Mouse (Mus musculus) hindbrain, embryonic 15.5 days (tissue): ENCODE data around the gene Pcsk1. TPM values are rescaled to one million over a fixed set of nuclear protein-coding genes. Genes with fewer than 3 reads are reported as not detected.

Experiments used
- ATAC-seq: fragments of 200-750 bp; cut with Nextera tagmentation; 2 replicates; pipeline ENCODE4 v1.8.0; 2017; ENCODE audit warnings: low read depth, moderate number of reproducible peaks, moderate TSS enrichment; ENCODE audit not compliant: low FRiP score
- H3K27ac ChIP-seq: fragments of 300-500 bp; sonication (generic); replicated peaks from 2 replicates; pipeline ENCODE4 v1.5.1; 2015; ENCODE audit warnings: mild to moderate bottlenecking, inconsistent platforms
- H3K27me3 ChIP-seq: fragments of 300-500 bp; sonication (generic); 2 replicates; pipeline ENCODE4 v1.6.1; 2015; ENCODE audit warnings: control low read depth, inconsistent platforms
- H3K36me3 ChIP-seq: fragments of 300-500 bp; sonication (generic); 2 replicates; pipeline ENCODE4 v1.6.1; 2015; ENCODE audit warnings: control low read depth, inconsistent platforms
- H3K4me1 ChIP-seq: fragments of 300-500 bp; sonication (generic); replicated peaks from 2 replicates; pipeline ENCODE4 v1.6.1; 2015; ENCODE audit warnings: control low read depth, inconsistent platforms
- H3K4me2 ChIP-seq: fragments of 300-500 bp; sonication (generic); 2 replicates; pipeline ENCODE4 v1.6.1; 2015; ENCODE audit warnings: moderate library complexity, mild to moderate bottlenecking, inconsistent platforms
- H3K4me3 ChIP-seq: fragments of 300-500 bp; sonication (generic); 2 replicates; pipeline ENCODE4 v1.5.1; 2015; ENCODE audit warnings: mild to moderate bottlenecking, inconsistent platforms
- H3K9ac ChIP-seq: fragments of 300-500 bp; sonication (generic); 2 replicates; pipeline ENCODE4 v1.6.1; 2015; ENCODE audit warnings: inconsistent platforms
- H3K9me3 ChIP-seq: fragments of 300-500 bp; sonication (generic); 2 replicates; pipeline ENCODE4 v1.6.1; 2016; ENCODE audit warnings: control low read depth, inconsistent platforms
- WGBS: fragments of 180-500 bp; shearing (Covaris S2); methylation state at CpG from one replicate; pipeline ENCODE4 v1.1.7; 2015; 5-methylcytosine and 5-hydroxymethylcytosine counted together
- polyA plus RNA-seq: library from polyadenylated mRNA; unstranded; fragments of >200 nt; fragmentation: Nextera tagmentation; extraction: Ambion mirVana; gene quantifications from 2 replicates; pipeline ENCODE4 v1.2.1, GENCODE M21; 2015

Pcsk1 gene
- 3.8 and 4.0 TPM in 2 replicates for polyA plus RNA-seq

- peak; percentile 86 for ATAC-seq
- 1% methylated on average over 28 of the region's 28 CpGs for WGBS
- Histone ChIP-seq H3K36me3 (no peaks in the 10 kb centered on the region), H3K9me3 (no peaks in the 10 kb centered on the region), H3K4me2 (peak within 1 kb of the TSS; percentile 69), H3K4me1 (peaks cover 16% of the 10 kb centered on the region), H3K9ac (peak within 1 kb of the TSS; percentile 22), H3K27ac (peak within 1 kb of the TSS; percentile 57), H3K27me3 (no peaks in the 10 kb centered on the region), H3K4me3 (peak within 1 kb of the TSS; percentile 55)
These were observed at the start of gene Pcsk1 for GRCm38 (mm10) chr13:75089721-75090410. Gene Pcsk1, plus strand, starts transcription at chr13:75089826.

GRCm38 (mm10) chr13:75058818-75059217 is 30.8 kb upstream of the Pcsk1 start:
- H3K4me3 ChIP-seq: no peak overlapping the region

GRCm38 (mm10) chr13:75063947-75064346 is 25.7 kb upstream of the Pcsk1 start:
- Histone ChIP-seq H3K9me3 (no peaks in the 10 kb centered on the region), H3K4me3 (no peak overlapping the region), H3K36me3 (no peaks in the 10 kb centered on the region), H3K27ac (no peak overlapping the region), H3K27me3 (no peaks in the 10 kb centered on the region), H3K9ac (no peak overlapping the region), H3K4me1 (no peaks in the 10 kb centered on the region), H3K4me2 (no peak overlapping the region)
- ATAC-seq: no peak
- 83% methylated on average over 3 of the region's 3 CpGs for WGBS

More at GRCm38 (mm10) chr13:75058818-75059217, 30.8 kb upstream of the Pcsk1 start:
- ATAC-seq: no peak
- Histone ChIP-seq H3K9ac (no peak overlapping the region), H3K27ac (no peak overlapping the region), H3K4me2 (no peak overlapping the region), H3K36me3 (no peaks in the 10 kb centered on the region), H3K4me1 (no peaks in the 10 kb centered on the region), H3K9me3 (no peaks in the 10 kb centered on the region), H3K27me3 (no peaks in the 10 kb centered on the region)

GRCm38 (mm10) chr13:75088597-75088996 is 1.0 kb upstream of the Pcsk1 start:
- WGBS: 20% methylated on average over 6 of the region's 6 CpGs
- H3K4me2 ChIP-seq: peak overlapping the region; percentile 69; the same call in 1 of the 2 replicates
- no peak overlapping the region for H3K27ac ChIP-seq
- no peaks in the 10 kb centered on the region for H3K27me3 ChIP-seq
- no peaks in the 10 kb centered on the region for H3K9me3 ChIP-seq
- no peak for ATAC-seq
- no peak overlapping the region for H3K9ac ChIP-seq
- peaks cover 16% of the 10 kb centered on the region for H3K4me1 ChIP-seq
- H3K36me3 ChIP-seq: no peaks in the 10 kb centered on the region
- H3K4me3 ChIP-seq: no peak overlapping the region

GRCm38 (mm10) chr13:75090411-75090779 is 769 bp downstream of the Pcsk1 start:
- H3K36me3 ChIP-seq: no peaks in the 10 kb centered on the region
- 1% methylated on average over 12 of the region's 12 CpGs for WGBS
- peak; percentile 82 for ATAC-seq
- H3K9me3 ChIP-seq: no peaks in the 10 kb centered on the region
- H3K27ac ChIP-seq: peak overlapping the region; percentile 57
- peak overlapping the region; percentile 55 for H3K4me3 ChIP-seq
- peaks cover 16% of the 10 kb centered on the region for H3K4me1 ChIP-seq
- no peaks in the 10 kb centered on the region for H3K27me3 ChIP-seq
- H3K4me2 ChIP-seq: peak overlapping the region; percentile 69
- H3K9ac ChIP-seq: peak overlapping the region; percentile 22

GRCm38 (mm10) chr13:75091071-75091470 is 1.4 kb downstream of the Pcsk1 start:
- peaks cover 16% of the 10 kb centered on the region for H3K4me1 ChIP-seq
- no peaks in the 10 kb centered on the region for H3K9me3 ChIP-seq
- H3K4me2 ChIP-seq: peak overlapping the region; percentile 69
- peak overlapping the region; percentile 55 for H3K4me3 ChIP-seq
- H3K9ac ChIP-seq: peak overlapping the region; percentile 22; the same call in 1 of the 2 replicates
- 52% methylated on average over 5 of the region's 5 CpGs for WGBS
- H3K27ac ChIP-seq: no peak overlapping the region
- no peak for ATAC-seq
- H3K27me3 ChIP-seq: no peaks in the 10 kb centered on the region
- H3K36me3 ChIP-seq: no peaks in the 10 kb centered on the region

- Histone ChIP-seq H3K4me2 (no peak overlapping the region), H3K36me3 (no peaks in the 10 kb centered on the region), H3K9ac (no peak overlapping the region), H3K27ac (peak overlapping the region; percentile 48; the same call in 1 of the 2 replicates), H3K9me3 (no peaks in the 10 kb centered on the region), H3K4me3 (no peak overlapping the region), H3K4me1 (peaks cover 6% of the 10 kb centered on the region), H3K27me3 (no peaks in the 10 kb centered on the region)
- no peak for ATAC-seq
These were observed 5.9 kb downstream of the Pcsk1 start for GRCm38 (mm10) chr13:75095487-75095886.

- Histone ChIP-seq H3K27me3 (no peaks in the 10 kb centered on the region), H3K27ac (no peak overlapping the region), H3K9me3 (no peaks in the 10 kb centered on the region), H3K4me2 (no peak overlapping the region), H3K9ac (no peak overlapping the region), H3K4me3 (no peak overlapping the region), H3K4me1 (no peaks in the 10 kb centered on the region), H3K36me3 (no peaks in the 10 kb centered on the region)
- no peak for ATAC-seq
- 66% methylated on average over 2 of the region's 2 CpGs for WGBS
These were observed 23.5 kb downstream of the Pcsk1 start for GRCm38 (mm10) chr13:75113114-75113513.

- Histone ChIP-seq H3K27ac (no peak overlapping the region), H3K4me1 (no peaks in the 10 kb centered on the region), H3K9me3 (no peaks in the 10 kb centered on the region), H3K4me2 (no peak overlapping the region), H3K36me3 (no peaks in the 10 kb centered on the region), H3K9ac (no peak overlapping the region), H3K27me3 (no peaks in the 10 kb centered on the region), H3K4me3 (no peak overlapping the region)
- no peak for ATAC-seq
- WGBS: 96% methylated on average over 2 of the region's 2 CpGs
These were observed 24.4 kb downstream of the Pcsk1 start for GRCm38 (mm10) chr13:75114007-75114424.

- no peaks in the 10 kb centered on the region for H3K4me1 ChIP-seq
- no peak overlapping the region for H3K4me3 ChIP-seq
- no peaks in the 10 kb centered on the region for H3K9me3 ChIP-seq
- no peak overlapping the region for H3K9ac ChIP-seq
- ATAC-seq: no peak
- WGBS: 91% methylated on average over 1 of the region's 1 CpGs
- no peaks in the 10 kb centered on the region for H3K36me3 ChIP-seq
- H3K27me3 ChIP-seq: no peaks in the 10 kb centered on the region
- H3K27ac ChIP-seq: no peak overlapping the region
- no peak overlapping the region for H3K4me2 ChIP-seq
These were observed 25.2 kb downstream of the Pcsk1 start for GRCm38 (mm10) chr13:75114838-75115237.

GRCm38 (mm10) chr13:75135833-75136232 is 46.2 kb downstream of the Pcsk1 start:
- H3K27ac ChIP-seq: no peak overlapping the region
- H3K4me1 ChIP-seq: no peaks in the 10 kb centered on the region
- no peak overlapping the region for H3K4me3 ChIP-seq
- no peaks in the 10 kb centered on the region for H3K36me3 ChIP-seq
- ATAC-seq: no peak
- no peaks in the 10 kb centered on the region for H3K27me3 ChIP-seq
- H3K9ac ChIP-seq: no peak overlapping the region
- no peaks in the 10 kb centered on the region for H3K9me3 ChIP-seq
- H3K4me2 ChIP-seq: no peak overlapping the region

- Histone ChIP-seq H3K9me3 (no peaks in the 10 kb centered on the region), H3K9ac (no peak overlapping the region), H3K4me1 (no peaks in the 10 kb centered on the region), H3K4me3 (no peak overlapping the region), H3K36me3 (no peaks in the 10 kb centered on the region), H3K27ac (no peak overlapping the region), H3K27me3 (no peaks in the 10 kb centered on the region), H3K4me2 (no peak overlapping the region)
- no peak for ATAC-seq
- 24% methylated on average over 1 of the region's 1 CpGs for WGBS
These were observed 71.0 kb downstream of the Pcsk1 start for GRCm38 (mm10) chr13:75160661-75161060.

GRCm38 (mm10) chr13:75163408-75163807 is 73.8 kb downstream of the Pcsk1 start:
- WGBS: 32% methylated on average over 1 of the region's 1 CpGs
- H3K9me3 ChIP-seq: no peaks in the 10 kb centered on the region

More at GRCm38 (mm10) chr13:75163408-75163807, 73.8 kb downstream of the Pcsk1 start:
- Histone ChIP-seq H3K4me2 (no peak overlapping the region), H3K4me1 (no peaks in the 10 kb centered on the region), H3K27me3 (no peaks in the 10 kb centered on the region), H3K9ac (no peak overlapping the region), H3K27ac (no peak overlapping the region), H3K4me3 (no peak overlapping the region), H3K36me3 (no peaks in the 10 kb centered on the region)
- 0 out of 2 replicates have a peak, but pooled peaks have one; percentile 51 for ATAC-seq
